Mouse (Mus musculus): Measurements from ENCODE around the gene Arhgap5.
"Not testable (repeated sequence)": the region's sequence is repeated elsewhere in the genome, so short reads cannot be mapped to it uniquely, and the experiment has no call there.

The Arhgap5 gene

GRCm38 (mm10) chr12:52529740-52530139 is 26.0 kb downstream of the Arhgap5 start:
- no peak for DNase-seq (ENCODE audit: low read depth, low spot score)

DNA sequence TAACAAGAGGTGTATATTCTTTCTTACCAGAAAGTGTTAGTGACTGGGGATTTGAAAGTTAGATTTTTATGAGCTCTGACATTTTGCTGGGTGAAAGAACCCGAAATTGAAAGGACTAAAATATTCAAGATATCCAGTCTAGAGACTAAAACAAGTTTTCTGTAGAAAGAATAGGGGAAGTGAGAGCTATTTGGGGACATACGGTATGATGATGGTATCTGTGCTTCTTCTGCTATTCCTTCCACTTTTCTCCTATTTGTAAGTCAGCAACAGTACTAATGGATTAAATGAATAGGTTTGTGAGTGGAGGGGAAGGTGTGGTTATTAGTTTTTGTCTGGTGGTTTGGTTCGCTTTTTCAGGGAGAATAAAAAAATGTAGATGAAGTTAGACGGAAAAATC is 37.5 kb downstream of the Arhgap5 start:
- DNase-seq (ENCODE audit: low read depth, low spot score), result no peak

DNA sequence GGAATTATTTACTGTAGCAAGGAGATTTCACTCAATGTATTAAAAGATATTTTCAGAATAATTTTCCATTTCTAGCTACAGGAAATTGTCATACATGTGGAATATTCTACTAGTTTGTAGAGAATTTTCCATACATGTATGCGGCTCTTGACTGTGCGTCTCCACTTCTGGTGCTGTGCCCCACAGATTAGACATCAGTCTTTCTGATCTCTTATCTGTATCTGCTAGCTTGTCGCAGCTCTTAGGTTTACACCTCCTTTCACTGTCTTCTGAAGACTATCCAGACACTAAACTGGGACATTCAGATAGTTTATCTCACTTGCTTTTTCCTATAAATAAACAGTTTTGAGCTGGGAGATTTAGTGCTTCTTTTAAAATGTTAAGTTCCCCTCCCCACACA is 40.8 kb downstream of the Arhgap5 start:
- no peak for DNase-seq (ENCODE audit: low read depth, low spot score)

DNA sequence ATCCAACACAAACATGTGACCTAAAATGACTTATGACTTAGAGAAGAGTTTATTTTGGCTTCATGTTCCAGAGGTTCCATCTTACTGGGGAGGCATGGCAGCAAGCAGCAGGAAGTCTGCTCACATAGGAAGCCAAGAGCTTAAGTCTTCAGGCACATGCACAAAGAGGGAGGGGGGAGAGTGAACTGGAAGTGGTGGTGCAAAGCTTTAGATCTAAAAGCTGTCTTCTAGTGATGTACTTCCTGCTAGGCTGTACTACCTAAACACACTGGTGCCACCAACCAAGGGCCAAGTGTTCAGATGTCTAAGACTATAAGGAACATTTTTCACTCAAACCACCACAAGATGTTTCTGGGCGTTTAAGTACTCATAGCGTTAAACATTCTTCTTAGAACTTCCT is 48.3 kb downstream of the Arhgap5 start:
- no peak for DNase-seq (ENCODE audit: low read depth, low spot score)

GRCm38 (mm10) chr12:52555188-52555876 is 51.6 kb downstream of the Arhgap5 start:
- no peak for DNase-seq (ENCODE audit: low read depth, low spot score)

DNA sequence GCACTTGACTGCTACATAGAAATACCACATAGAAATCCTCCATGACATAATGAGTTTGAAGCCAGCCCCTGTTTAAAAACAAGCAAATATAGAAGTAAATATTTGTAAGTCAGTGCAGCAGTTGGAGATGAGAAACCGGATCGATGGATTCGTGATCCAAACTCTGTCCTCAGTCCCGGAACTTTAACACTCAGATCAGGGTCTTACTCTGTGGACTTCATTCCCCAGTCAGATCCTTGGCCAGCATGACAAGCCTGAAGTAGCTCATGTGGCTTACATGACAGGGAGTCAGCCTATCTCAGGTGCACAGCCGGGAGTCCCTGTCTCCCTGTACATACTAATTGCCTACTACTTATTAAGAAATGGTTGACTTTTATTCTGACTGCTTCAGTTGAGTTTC is 61.9 kb downstream of the Arhgap5 start:
- DNase-seq (ENCODE audit: low read depth, low spot score), result no peak

DNA sequence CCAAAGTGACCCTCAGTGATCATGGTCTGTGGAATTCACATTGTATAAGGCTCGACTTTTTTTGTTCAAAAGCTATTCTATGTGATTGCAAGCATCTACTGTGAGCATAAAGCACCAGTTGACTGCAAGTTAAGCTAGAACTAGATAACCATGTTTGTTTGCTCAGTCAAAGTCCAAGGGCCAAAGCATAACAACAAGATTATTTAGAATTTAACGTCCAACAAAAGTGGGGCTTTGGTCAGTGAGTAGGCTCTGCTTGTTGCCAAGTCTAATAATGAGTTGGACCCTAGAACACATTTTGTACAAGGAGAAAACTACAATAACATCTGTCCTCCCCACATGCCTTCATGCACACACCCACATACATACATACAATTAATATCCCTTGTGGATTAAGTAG is 69.6 kb downstream of the Arhgap5 start:
- no peak for DNase-seq (ENCODE audit: low read depth, low spot score)

GRCm38 (mm10) chr12:52586466-52586865 is 82.7 kb downstream of the Arhgap5 start:
- not testable (repeated sequence) for DNase-seq (ENCODE audit: low read depth, low spot score)

GRCm38 (mm10) chr12:52587473-52588010 is 83.8 kb downstream of the Arhgap5 start:
- no peak for DNase-seq (ENCODE audit: low read depth, low spot score)

- no peak for DNase-seq (ENCODE audit: low read depth, low spot score)
These were observed 91.8 kb downstream of the Arhgap5 start for GRCm38 (mm10) chr12:52595389-52596185.

GRCm38 (mm10) chr12:52602471-52602870 is 98.7 kb downstream of the Arhgap5 start:
- no peak for DNase-seq (ENCODE audit: low read depth, low spot score)

DNA sequence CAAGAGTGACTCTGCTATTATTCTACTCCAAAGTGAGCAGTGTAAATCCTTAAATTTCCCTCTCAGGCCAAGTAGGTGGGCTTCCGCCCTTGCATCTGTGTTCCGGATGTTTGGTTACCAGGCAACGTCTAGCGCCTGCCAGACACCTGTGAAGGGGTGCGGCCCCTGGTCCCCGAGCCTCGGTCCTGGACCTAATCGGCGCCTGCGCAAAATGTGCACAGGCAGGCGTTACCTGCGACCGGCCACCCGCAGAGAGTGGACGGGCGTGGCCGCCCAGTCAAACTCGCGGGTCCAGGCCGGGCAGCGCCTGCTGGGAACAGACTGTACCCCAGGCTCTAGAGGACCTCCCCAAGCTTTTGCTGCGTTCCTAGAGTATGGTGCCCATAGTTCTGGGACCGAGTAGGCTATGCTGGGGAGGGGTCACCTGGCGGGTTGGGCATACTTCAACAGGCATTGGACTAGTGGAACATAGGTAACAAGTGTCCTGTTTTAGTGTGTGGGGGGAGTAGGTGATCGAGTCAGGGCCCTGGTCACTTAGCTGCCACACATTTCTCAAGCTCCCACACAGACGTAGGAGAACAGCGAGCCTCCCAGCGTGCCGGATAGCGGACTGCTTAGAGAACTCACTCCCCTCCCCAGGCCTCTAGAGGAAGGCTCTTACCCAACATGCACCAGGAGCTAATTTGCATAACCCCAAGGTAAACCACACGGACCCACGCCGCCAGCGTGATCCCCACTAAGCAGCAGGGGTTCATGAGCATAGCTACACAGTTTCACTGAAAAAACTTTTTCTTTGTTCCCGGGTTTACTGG is 99.3 kb downstream of the Arhgap5 start:
- peak; percentile 92 for DNase-seq (ENCODE audit: low read depth, low spot score)

GRCm38 (mm10) chr12:52603695-52604255 is 100.0 kb downstream of the Arhgap5 start:
- no peak for DNase-seq (ENCODE audit: low read depth, low spot score)

DNA sequence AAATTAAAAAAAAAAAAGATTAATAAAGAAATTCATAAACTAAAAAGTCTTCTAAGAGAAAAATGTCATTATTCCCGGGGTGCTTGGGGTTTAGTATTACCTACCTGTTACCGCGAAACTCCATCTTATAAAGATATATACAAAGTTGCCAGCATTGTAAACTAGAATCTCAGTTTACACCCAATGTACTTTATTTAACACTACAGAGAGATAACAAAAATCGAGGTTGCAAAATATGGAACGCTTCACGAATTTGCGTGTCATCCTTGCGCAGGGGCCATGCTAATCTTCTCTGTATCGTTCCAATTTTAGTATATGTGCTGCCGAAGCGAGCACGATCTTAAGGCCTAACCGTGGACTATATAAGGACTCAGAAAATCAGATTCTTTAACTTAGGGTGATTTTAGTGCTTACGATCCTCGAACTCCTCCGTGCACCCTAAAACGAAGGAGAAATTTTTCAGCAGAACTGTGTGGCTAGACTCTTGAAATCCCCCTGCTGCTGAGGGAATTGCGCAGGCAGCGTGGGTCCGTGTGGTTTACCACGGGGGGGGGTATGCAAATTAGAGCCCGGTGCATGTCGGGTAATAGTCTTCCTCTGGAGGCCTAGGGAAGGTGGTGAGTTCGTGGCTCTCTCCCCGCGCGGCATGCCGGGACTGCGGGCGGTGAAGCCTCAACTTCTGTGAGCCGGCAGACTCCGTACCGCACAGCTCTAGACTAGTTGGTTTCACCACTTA is 100.7 kb downstream of the Arhgap5 start:
- DNase-seq (ENCODE audit: low read depth, low spot score), result peak; percentile 95

DNA sequence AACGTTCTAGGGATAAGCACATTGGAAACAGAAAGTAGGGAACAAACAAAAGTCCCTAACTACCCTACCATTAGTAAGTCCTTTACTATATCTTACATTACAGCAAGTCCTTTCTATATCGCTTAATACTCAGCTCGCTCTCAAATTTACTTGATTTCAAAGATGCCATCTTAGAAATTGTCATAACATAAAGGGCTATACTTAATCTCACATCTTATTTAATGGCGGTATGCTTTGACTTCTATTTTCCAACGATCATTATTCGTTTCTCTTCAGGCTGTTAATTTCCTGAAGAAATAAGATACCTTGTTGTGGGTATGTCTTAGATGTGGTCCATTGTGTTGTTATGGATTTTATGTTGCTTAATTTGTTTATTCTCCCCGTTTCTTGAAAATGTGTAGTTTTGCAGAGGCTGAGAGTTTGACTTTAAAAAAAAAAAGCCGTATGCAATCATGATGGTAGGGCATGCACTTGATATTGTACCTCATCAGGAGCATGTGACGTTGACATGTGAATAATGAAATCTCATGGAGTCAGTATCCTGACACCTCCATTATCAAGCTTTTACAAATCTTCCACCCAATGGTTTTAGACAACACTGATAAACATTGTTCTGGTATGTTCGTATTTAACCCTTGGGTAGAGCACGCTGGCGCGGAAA is 101.3 kb downstream of the Arhgap5 start:
- no peak for DNase-seq (ENCODE audit: low read depth, low spot score)

DNA sequence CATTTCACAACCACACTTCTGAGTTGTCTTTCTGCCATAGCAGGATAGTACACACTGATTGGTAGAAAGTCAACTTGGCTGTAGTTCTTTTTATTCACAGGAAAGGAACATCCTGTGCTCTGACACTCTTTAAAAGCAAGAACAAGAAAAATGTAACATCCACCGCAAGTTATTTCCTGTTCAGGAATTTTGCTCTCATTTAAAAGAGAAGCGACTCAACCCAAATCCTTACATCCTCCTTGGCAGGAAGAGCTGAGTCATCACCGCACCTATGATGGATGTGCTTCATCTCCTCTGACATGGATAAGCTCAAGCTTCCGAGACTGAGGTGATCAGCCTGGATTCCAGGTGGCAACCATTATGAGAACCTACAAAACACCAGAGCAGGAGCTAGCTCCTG is 103.6 kb downstream of the Arhgap5 start:
- DNase-seq (ENCODE audit: low read depth, low spot score), result no peak

- no peak for DNase-seq (ENCODE audit: low read depth, low spot score)
These were observed 111.9 kb downstream of the Arhgap5 start for GRCm38 (mm10) chr12:52615703-52616102.

GRCm38 (mm10) chr12:52618418-52619040 is 114.8 kb downstream of the Arhgap5 start:
- DNase-seq (ENCODE audit: low read depth, low spot score), result no peak

- no peak for DNase-seq (ENCODE audit: low read depth, low spot score)
These were observed 115.9 kb downstream of the Arhgap5 start for GRCm38 (mm10) chr12:52619644-52620043.
